Mouse (Mus musculus): ENCODE measurements at regions not wholly inside any gene's neighbourhood (a gene's known extent, or its start where the extent isn't known, plus 50 kb on each side); places are given as distances from the start of the nearest gene placed in this dataset.

GRCm38 (mm10) chr5:10663301-10663700 lies 284.3 kb upstream of the Gm8871 start:
- no peak overlapping the region for H3K4me3 ChIP-seq (ENCODE audit: low read depth, low read length)
- no peak overlapping the region for H3K4me2 ChIP-seq (replicated peaks; ENCODE audit: low read depth)
- no peak for DNase-seq (ENCODE audit: low spot score)
- no peaks in the 10 kb centered on the region for H3K27me3 ChIP-seq (ENCODE audit: control insufficient read depth, insufficient read depth, low read length)
- H3K36me3 ChIP-seq (ENCODE audit: control insufficient read depth, insufficient read depth, low read length) = no peaks in the 10 kb centered on the region
- H3K4me1 ChIP-seq (replicated peaks; ENCODE audit: control insufficient read depth, insufficient read depth) = no peaks in the 10 kb centered on the region
- 70% methylated on average over 4 of the region's 4 CpGs for WGBS
- no peaks in the 10 kb centered on the region for H3K9me3 ChIP-seq (ENCODE audit: control insufficient read depth, low read length)
- no peak overlapping the region for H3K9ac ChIP-seq (ENCODE audit: low read length)
- no peak overlapping the region for H3K27ac ChIP-seq (replicated peaks)
- no peak for ATAC-seq (ENCODE audit: low FRiP score, low TSS enrichment)
- TF ChIP-seq CTCF (IDR thresholded peaks at IDR 0.05; ENCODE audit: low read depth) = no peak
- TF ChIP-seq EP300 (optimal IDR thresholded peaks at IDR 0.05) = no peak

GRCm38 (mm10) chr5:10674199-10674598 lies 273.4 kb upstream of the Gm8871 start:
- WGBS = 20% methylated on average over 1 of the region's 1 CpGs
- no peaks in the 10 kb centered on the region for H3K36me3 ChIP-seq (ENCODE audit: control insufficient read depth, insufficient read depth, low read length)
- H3K4me2 ChIP-seq (replicated peaks; ENCODE audit: low read depth) = no peak overlapping the region
- peak; percentile 68 for TF ChIP-seq CTCF (IDR thresholded peaks at IDR 0.05; ENCODE audit: low read depth)
- TF ChIP-seq EP300 (optimal IDR thresholded peaks at IDR 0.05) = no peak
- ATAC-seq (ENCODE audit: low FRiP score, low TSS enrichment) (no peak), DNase-seq (ENCODE audit: low spot score) (no peak)
- H3K4me1 ChIP-seq (replicated peaks; ENCODE audit: control insufficient read depth, insufficient read depth) = no peaks in the 10 kb centered on the region
- no peaks in the 10 kb centered on the region for H3K9me3 ChIP-seq (ENCODE audit: control insufficient read depth, low read length)
- H3K27me3 ChIP-seq (ENCODE audit: control insufficient read depth, insufficient read depth, low read length) = no peaks in the 10 kb centered on the region
- H3K27ac ChIP-seq (replicated peaks) = no peak overlapping the region
- no peak overlapping the region for H3K9ac ChIP-seq (ENCODE audit: low read length)
- no peak overlapping the region for H3K4me3 ChIP-seq (ENCODE audit: low read depth, low read length)

DNA sequence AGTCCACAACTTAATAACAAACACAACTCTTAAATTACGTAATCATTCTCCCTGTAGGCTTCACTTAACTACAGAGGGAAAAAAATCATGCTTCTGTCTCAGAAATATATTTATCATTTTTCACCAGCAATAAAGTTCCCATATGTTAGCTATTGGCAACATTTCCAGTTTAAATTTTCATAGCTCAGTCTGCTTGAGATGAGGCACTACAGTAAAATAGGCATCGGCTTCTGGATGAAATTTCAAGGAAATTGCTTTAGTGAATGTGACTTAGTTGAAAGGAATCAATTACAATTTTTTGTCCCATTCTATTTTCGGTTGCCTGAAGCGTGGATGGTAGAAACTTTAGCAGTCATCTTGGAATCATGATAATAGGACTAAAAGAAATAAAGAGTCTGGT lies 262.1 kb upstream of the Gm8871 start:
- Histone ChIP-seq H3K9me3 (ENCODE audit: control insufficient read depth, low read length) (no peaks in the 10 kb centered on the region), H3K4me1 (replicated peaks; ENCODE audit: control insufficient read depth, insufficient read depth) (no peaks in the 10 kb centered on the region), H3K27ac (replicated peaks) (no peak overlapping the region), H3K27me3 (ENCODE audit: control insufficient read depth, insufficient read depth, low read length) (no peaks in the 10 kb centered on the region), H3K36me3 (ENCODE audit: control insufficient read depth, insufficient read depth, low read length) (no peaks in the 10 kb centered on the region), H3K4me2 (replicated peaks; ENCODE audit: low read depth) (no peak overlapping the region), H3K9ac (ENCODE audit: low read length) (no peak overlapping the region), H3K4me3 (ENCODE audit: low read depth, low read length) (no peak overlapping the region)
- ATAC-seq (ENCODE audit: low FRiP score, low TSS enrichment) (no peak), DNase-seq (ENCODE audit: low spot score) (no peak)
- TF ChIP-seq EP300 (optimal IDR thresholded peaks at IDR 0.05) (no peak), CTCF (IDR thresholded peaks at IDR 0.05; ENCODE audit: low read depth) (no peak)
- 77% methylated on average over 4 of the region's 4 CpGs for WGBS

DNA sequence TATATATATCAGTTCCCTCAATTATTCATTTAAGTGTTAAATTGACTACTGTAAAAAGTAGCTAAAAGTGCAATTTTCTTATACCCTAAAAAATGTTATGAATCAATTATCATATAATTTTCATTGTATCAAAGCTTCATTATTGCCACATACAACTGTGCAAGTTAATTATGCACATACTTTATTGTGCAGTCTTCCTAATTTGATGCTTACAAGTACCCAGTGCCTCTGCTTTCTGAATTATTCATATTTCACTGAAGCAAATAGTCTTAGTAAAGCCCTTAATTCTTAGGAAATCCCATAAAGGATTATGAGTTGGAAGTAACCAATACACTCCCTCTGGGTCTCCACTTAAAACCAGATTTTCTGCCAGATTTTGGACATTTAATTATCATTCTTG lies 220.5 kb upstream of the Gm8871 start:
- H3K4me3 ChIP-seq (ENCODE audit: low read depth, low read length) = no peak overlapping the region
- DNase-seq (ENCODE audit: low spot score) (no peak), ATAC-seq (ENCODE audit: low FRiP score, low TSS enrichment) (no peak)
- H3K36me3 ChIP-seq (ENCODE audit: control insufficient read depth, insufficient read depth, low read length) = no peaks in the 10 kb centered on the region
- H3K27me3 ChIP-seq (ENCODE audit: control insufficient read depth, insufficient read depth, low read length) = no peaks in the 10 kb centered on the region
- no peak overlapping the region for H3K9ac ChIP-seq (ENCODE audit: low read length)
- H3K27ac ChIP-seq (replicated peaks) = no peak overlapping the region
- no peaks in the 10 kb centered on the region for H3K4me1 ChIP-seq (replicated peaks; ENCODE audit: control insufficient read depth, insufficient read depth)
- H3K4me2 ChIP-seq (replicated peaks; ENCODE audit: low read depth) = no peak overlapping the region
- H3K9me3 ChIP-seq (ENCODE audit: control insufficient read depth, low read length) = no peaks in the 10 kb centered on the region
- TF ChIP-seq CTCF (IDR thresholded peaks at IDR 0.05; ENCODE audit: low read depth) (no peak), EP300 (optimal IDR thresholded peaks at IDR 0.05) (no peak)

DNA sequence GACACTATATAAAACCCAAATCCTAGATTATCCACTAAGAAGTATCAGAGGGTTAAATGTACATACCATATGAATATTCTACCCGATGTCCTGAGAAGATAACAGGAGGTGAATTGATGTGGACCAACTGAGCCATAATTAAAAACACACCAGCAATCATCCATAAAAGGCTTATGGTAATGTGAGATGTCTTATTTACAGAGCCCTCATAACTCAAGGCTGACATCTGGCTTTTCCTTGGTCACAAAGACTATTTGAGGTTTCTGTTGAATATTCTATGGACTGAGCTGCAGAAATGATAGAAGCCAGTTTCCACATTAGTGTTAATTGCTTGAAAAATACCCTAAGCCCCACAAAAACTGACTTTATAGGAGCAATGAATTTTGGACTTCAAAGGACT lies 198.1 kb upstream of the Gm8871 start:
- WGBS = 65% methylated on average over 1 of the region's 1 CpGs
- H3K9me3 ChIP-seq (ENCODE audit: control insufficient read depth, low read length) = no peaks in the 10 kb centered on the region
- H3K4me2 ChIP-seq (replicated peaks; ENCODE audit: low read depth) = no peak overlapping the region
- no peak overlapping the region for H3K9ac ChIP-seq (ENCODE audit: low read length)
- TF ChIP-seq EP300 (optimal IDR thresholded peaks at IDR 0.05) (no peak), CTCF (IDR thresholded peaks at IDR 0.05; ENCODE audit: low read depth) (no peak)
- no peaks in the 10 kb centered on the region for H3K27me3 ChIP-seq (ENCODE audit: control insufficient read depth, insufficient read depth, low read length)
- no peak overlapping the region for H3K27ac ChIP-seq (replicated peaks)
- no peak for ATAC-seq (ENCODE audit: low FRiP score, low TSS enrichment)
- no peaks in the 10 kb centered on the region for H3K36me3 ChIP-seq (ENCODE audit: control insufficient read depth, insufficient read depth, low read length)
- no peak for DNase-seq (ENCODE audit: low spot score)
- no peak overlapping the region for H3K4me3 ChIP-seq (ENCODE audit: low read depth, low read length)
- no peaks in the 10 kb centered on the region for H3K4me1 ChIP-seq (replicated peaks; ENCODE audit: control insufficient read depth, insufficient read depth)

GRCm38 (mm10) chr5:10767469-10767868 lies 180.1 kb upstream of the Gm8871 start:
- Histone ChIP-seq H3K9me3 (ENCODE audit: control insufficient read depth, low read length) (no peaks in the 10 kb centered on the region), H3K27ac (replicated peaks) (no peak overlapping the region), H3K4me1 (replicated peaks; ENCODE audit: control insufficient read depth, insufficient read depth) (no peaks in the 10 kb centered on the region), H3K36me3 (ENCODE audit: control insufficient read depth, insufficient read depth, low read length) (no peaks in the 10 kb centered on the region), H3K4me2 (replicated peaks; ENCODE audit: low read depth) (no peak overlapping the region), H3K4me3 (ENCODE audit: low read depth, low read length) (no peak overlapping the region), H3K9ac (ENCODE audit: low read length) (no peak overlapping the region), H3K27me3 (ENCODE audit: control insufficient read depth, insufficient read depth, low read length) (no peaks in the 10 kb centered on the region)
- 97% methylated on average over 1 of the region's 1 CpGs for WGBS
- ATAC-seq (ENCODE audit: low FRiP score, low TSS enrichment) = no peak
- no peak for DNase-seq (ENCODE audit: low spot score)
- TF ChIP-seq CTCF (IDR thresholded peaks at IDR 0.05; ENCODE audit: low read depth) = no peak
- TF ChIP-seq EP300 (optimal IDR thresholded peaks at IDR 0.05) = no peak

All from stomach, postnatal 0 days (tissue).